Mouse (Mus musculus) kidney, adult 2 months (tissue): Measurements from ENCODE around the gene Glo1. TPM values are rescaled to one million over a fixed set of nuclear protein-coding genes. Genes with fewer than 3 reads are reported as not detected.

ENCODE experiments used
- DNase-seq: peaks from one replicate; pipeline ENCODE4 v3.0.0; 2021
- H3K27ac ChIP-seq: fragments of 200-500 bp; 2 replicates; pipeline ENCODE4 v1.5.1; 2012; ENCODE audit warnings: low read depth, low read length, control low read depth, inconsistent platforms; ENCODE audit not compliant: insufficient read depth
- H3K27me3 ChIP-seq: fragments of 200-500 bp; replicated peaks from 2 replicates; pipeline ENCODE4 v1.6.1; 2012; ENCODE audit warnings: mild to moderate bottlenecking, moderate library complexity, low read length, inconsistent platforms; ENCODE audit not compliant: control insufficient read depth, insufficient read depth
- H3K36me3 ChIP-seq: fragments of 200-500 bp; 2 replicates; pipeline ENCODE4 v1.6.1; 2012; ENCODE audit warnings: mild to moderate bottlenecking, moderate library complexity, low read length, inconsistent platforms; ENCODE audit not compliant: control insufficient read depth, insufficient read depth
- H3K4me1 ChIP-seq: fragments of 200-500 bp; 2 replicates; pipeline ENCODE4 v1.6.1; 2011; ENCODE audit warnings: low read length; ENCODE audit not compliant: control insufficient read depth, insufficient read depth
- H3K4me3 ChIP-seq: fragments of 200-500 bp; 2 replicates; pipeline ENCODE4 v1.5.1; 2011; ENCODE audit warnings: mild to moderate bottlenecking, low read depth, low read length, control low read depth; ENCODE audit not compliant: insufficient read depth
- CTCF ChIP-seq: fragments of 200-500 bp; conservative IDR thresholded peaks from 2 replicates; pipeline ENCODE4 v1.5.1; 2011; ENCODE audit warnings: low read depth, mild to moderate bottlenecking, control low read depth, low read length, moderate library complexity, mixed read lengths; ENCODE audit not compliant: insufficient read depth, insufficient read length
- POLR2A ChIP-seq: fragments of 200-500 bp; IDR thresholded peaks from one replicate; pipeline ENCODE4 v1.6.1; 2011; ENCODE audit warnings: low read depth, low read length, control low read depth
- WGBS: fragments of 180-500 bp; shearing (Covaris S2); methylation state at CpG from one replicate; pipeline ENCODE4 v1.1.7; 2018; 5-methylcytosine and 5-hydroxymethylcytosine counted together
- polyA plus RNA-seq: library from polyadenylated mRNA; depleted of rRNA; stranded (reverse); fragments of >200 nt; gene quantifications from 2 replicates; pipeline ENCODE4 v1.2.3, GENCODE M21; 2012

The Glo1 gene
- polyA plus RNA-seq, 1 experiment: 89.0 TPM

DNA sequence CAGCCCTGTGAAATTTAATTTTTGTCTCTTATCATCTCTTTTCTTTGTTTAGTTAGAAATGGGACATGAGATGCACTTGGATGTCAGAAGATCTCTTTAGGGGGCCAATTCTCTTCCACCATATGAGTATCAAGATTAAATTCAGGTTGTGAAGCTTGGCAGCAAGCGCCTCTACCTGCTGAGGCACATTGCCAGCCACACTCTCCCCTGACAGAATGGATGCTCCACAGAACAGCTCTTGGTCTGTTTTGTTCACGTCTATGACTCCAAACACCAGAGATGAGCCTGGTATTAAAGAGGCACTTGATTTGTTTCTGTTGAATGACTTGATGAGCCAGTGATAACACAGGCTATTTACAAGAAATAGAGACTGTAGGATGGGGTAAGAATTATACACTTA lies 63.9 kb downstream of the Glo1 start:
- Histone ChIP-seq H3K4me1 (peaks cover 3% of the 10 kb centered on the region; the same call in 1 of the 2 replicates), H3K27me3 (no peaks in the 10 kb centered on the region), H3K27ac (no peak overlapping the region), H3K36me3 (no peaks in the 10 kb centered on the region), H3K4me3 (no peak overlapping the region)
- TF ChIP-seq CTCF (no peak), POLR2A (no peak)
- 87% methylated on average over 2 of the region's 2 CpGs for WGBS
- no peak for DNase-seq

DNA sequence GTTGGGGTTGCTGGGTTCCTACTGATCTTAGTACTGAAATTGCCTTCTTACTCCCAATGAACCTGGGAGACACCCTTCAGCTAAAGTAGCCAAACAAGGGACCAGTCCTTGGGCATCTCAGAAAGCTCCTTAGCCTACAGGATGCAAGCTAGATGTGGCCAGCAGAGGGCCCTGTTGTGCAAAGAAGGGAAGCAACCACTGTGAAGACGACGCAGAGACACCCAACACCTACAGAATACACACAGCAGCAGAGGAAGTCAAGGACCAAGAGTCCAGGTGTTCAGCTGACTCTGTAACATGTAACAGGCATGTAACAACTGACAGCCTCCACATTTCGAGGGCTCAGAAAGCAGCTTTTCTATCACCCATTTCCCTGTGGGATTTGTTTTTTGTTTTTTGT lies 67.1 kb downstream of the Glo1 start:
- no peak overlapping the region for H3K4me3 ChIP-seq
- 39% methylated on average over 3 of the region's 3 CpGs for WGBS
- no peaks in the 10 kb centered on the region for H3K4me1 ChIP-seq
- DNase-seq: peak; percentile 81
- H3K27ac ChIP-seq: no peak overlapping the region
- no peaks in the 10 kb centered on the region for H3K27me3 ChIP-seq
- no peaks in the 10 kb centered on the region for H3K36me3 ChIP-seq
- TF ChIP-seq CTCF: peak; percentile 84
- no peak for TF ChIP-seq POLR2A

GRCm38 (mm10) chr17:30558623-30559022 lies 68.0 kb downstream of the Glo1 start:
- no peaks in the 10 kb centered on the region for H3K4me1 ChIP-seq
- no peaks in the 10 kb centered on the region for H3K36me3 ChIP-seq
- no peak overlapping the region for H3K27ac ChIP-seq
- WGBS: 85% methylated on average over 2 of the region's 2 CpGs
- no peak overlapping the region for H3K4me3 ChIP-seq
- no peak for TF ChIP-seq CTCF
- TF ChIP-seq POLR2A: no peak
- no peaks in the 10 kb centered on the region for H3K27me3 ChIP-seq
- DNase-seq: no peak

- DNase-seq: no peak
- H3K4me1 ChIP-seq: no peaks in the 10 kb centered on the region
- no peak overlapping the region for H3K27ac ChIP-seq
- H3K36me3 ChIP-seq: no peaks in the 10 kb centered on the region
- no peaks in the 10 kb centered on the region for H3K27me3 ChIP-seq
- no peak overlapping the region for H3K4me3 ChIP-seq
- TF ChIP-seq CTCF: no peak
- TF ChIP-seq POLR2A: no peak
- WGBS: 75% methylated on average over 3 of the region's 3 CpGs
These were observed 70.2 kb downstream of the Glo1 start for GRCm38 (mm10) chr17:30556512-30556911.

DNA sequence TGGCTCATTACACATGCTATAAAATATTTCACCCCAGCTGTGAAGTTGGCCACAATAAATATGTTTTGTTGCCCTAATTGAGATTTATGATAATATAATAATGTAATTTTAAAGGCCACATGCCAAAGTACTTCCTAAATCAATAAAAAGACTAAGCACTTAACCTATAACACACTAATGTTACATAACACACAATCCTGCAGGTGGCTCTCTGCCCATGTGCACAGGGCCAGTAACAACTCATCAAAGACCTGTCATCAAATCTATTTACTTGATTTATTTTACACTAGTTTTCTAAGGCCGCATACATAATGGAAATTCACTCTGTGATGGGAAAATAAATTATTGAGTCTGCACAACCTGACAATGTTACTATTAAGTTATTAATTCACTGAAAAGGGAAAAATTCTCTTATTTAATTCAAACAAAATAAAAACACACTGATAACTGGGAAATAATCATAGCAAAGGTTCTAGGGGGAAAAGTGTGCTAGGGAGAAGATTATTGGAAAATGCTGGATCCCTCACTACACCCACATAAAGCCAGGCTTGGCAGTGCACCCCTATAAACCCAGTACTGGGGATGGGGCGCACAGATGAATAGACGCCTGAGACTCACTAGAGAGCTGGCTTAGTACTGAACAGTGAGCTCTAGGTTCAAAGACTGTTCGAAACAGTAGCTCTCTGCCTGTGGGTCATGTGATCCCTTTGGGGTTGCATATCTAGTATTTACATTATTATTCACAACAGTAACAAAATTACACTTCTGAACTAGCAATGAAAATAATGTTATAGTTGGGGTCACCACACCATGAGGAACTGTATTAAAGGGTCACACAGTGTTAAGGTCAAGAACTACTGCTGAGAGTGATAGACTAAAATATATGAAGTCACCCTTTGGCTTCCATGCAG lies 73.4 kb downstream of the Glo1 start:
- no peak overlapping the region for H3K27ac ChIP-seq
- TF ChIP-seq POLR2A: no peak
- TF ChIP-seq CTCF: no peak
- WGBS: 86% methylated on average over 4 of the region's 4 CpGs
- H3K4me3 ChIP-seq: no peak overlapping the region
- H3K4me1 ChIP-seq: no peaks in the 10 kb centered on the region
- no peaks in the 10 kb centered on the region for H3K36me3 ChIP-seq
- no peaks in the 10 kb centered on the region for H3K27me3 ChIP-seq
- no peak for DNase-seq

DNA sequence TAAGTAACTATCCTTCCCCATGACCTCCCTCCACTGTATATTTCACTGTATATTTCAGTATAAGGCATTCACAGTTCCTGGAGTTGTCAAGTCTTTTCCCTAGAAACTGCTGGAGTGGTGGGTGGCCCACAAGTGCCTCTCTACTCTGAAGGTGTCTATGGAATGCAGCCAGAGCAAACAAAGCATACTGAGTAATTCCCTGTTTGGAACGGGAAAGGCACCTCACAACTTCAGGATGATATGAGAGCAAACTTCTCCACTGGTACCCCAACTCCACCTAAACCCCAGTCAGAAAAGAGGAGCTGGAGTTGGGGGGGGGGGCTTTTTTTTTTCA lies 75.9 kb downstream of the Glo1 start:
- Histone ChIP-seq H3K27me3 (no peaks in the 10 kb centered on the region), H3K36me3 (no peaks in the 10 kb centered on the region), H3K4me3 (no peak overlapping the region), H3K27ac (no peak overlapping the region), H3K4me1 (peaks cover 3% of the 10 kb centered on the region; the same call in 1 of the 2 replicates)
- 41% methylated on average over 1 of the region's 1 CpGs for WGBS
- DNase-seq: no peak
- TF ChIP-seq POLR2A (no peak), CTCF (no peak)

- H3K27ac ChIP-seq: no peak overlapping the region
- 69% methylated on average over 9 of the region's 9 CpGs for WGBS
- DNase-seq: no peak
These were observed 76.5 kb downstream of the Glo1 start for GRCm38 (mm10) chr17:30549899-30550773.

More at GRCm38 (mm10) chr17:30549899-30550773, 76.5 kb downstream of the Glo1 start:
- Histone ChIP-seq H3K4me3 (no peak overlapping the region), H3K4me1 (peaks cover 3% of the 10 kb centered on the region; the same call in 1 of the 2 replicates), H3K27me3 (no peaks in the 10 kb centered on the region), H3K36me3 (no peaks in the 10 kb centered on the region)
- TF ChIP-seq CTCF: no peak
- TF ChIP-seq POLR2A: no peak
